Mouse (Mus musculus) gonadal fat pad, adult 2 months (tissue): ENCODE measurements at regions not wholly inside any gene's neighbourhood (a gene's known extent, or its start where the extent isn't known, plus 50 kb on each side); places are given as distances from the start of the nearest gene placed in this dataset.

Source experiments
- DNase-seq: peaks from one replicate; pipeline ENCODE4 v3.0.0-alpha.2; 2012; ENCODE audit warnings: low read depth

DNA sequence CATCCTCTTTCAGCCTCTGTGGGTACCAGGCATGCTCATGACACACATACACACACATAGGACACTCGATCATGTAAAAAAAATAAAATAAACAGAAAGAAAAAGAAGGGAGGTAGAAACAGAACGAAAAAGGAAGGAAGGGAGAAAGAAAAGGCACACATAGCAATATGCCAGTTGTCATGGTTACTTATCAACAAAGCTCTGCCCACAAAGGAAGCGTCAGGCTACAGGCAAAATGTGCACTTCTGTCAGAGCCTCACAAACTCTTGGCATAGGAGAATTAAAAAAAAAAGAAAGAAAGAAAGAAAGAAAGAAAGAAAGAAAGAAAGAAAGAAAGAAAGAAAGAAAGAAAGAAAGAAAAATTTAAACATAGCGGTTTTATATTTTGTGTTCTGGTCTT lies 56.9 kb upstream of the Sox2 start:
- DNase-seq: no peak

DNA sequence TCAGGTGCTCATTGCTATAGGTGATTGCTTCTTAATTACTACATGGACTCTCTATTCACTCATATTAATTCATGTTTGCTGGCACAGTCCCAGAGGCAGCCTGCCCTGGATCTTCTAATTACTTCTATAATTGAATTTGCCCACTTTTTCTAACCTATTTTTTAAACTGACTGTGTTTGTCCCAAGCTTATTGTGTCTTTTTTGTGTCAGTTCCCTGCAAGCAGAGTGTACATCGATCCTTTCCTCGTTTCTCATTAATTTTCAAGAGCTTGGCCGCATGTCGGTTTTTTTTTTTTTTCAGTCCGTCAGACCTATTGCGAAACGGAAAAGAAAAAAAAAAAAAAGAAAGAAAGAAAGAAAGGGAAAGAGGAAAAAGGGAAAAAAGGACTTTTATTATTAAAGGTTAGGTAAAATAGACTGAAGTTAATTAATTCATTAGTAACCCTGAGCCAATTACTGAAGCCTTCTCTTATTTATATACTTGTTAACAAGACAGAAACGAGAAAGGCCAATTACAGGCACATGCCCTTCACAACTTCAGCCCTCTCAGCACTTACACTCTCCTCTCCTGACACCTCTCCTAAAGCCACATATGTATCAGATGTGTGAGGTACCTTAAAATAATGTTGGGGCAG lies 72.2 kb upstream of the Sox2 start:
- no peak for DNase-seq

DNA sequence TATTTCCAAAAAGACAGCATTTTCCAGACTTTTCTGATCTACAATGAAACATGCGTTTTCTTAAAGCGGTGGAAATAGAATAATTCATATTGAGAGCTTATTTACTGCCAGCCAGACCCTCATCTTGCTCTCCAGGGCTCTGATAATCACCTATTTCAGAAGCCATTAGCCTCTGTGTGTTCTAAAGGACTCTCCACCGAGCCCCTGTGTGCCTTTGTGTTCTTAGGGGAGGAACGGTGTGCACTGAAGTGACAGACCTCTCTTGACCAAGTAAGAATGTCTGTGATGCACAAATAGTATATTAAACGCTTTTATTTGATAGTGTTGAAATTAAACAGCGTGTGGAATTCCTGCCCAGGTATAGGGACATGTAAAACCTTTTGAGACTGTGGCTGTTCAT lies 73.1 kb upstream of the Sox2 start:
- no peak for DNase-seq

DNA sequence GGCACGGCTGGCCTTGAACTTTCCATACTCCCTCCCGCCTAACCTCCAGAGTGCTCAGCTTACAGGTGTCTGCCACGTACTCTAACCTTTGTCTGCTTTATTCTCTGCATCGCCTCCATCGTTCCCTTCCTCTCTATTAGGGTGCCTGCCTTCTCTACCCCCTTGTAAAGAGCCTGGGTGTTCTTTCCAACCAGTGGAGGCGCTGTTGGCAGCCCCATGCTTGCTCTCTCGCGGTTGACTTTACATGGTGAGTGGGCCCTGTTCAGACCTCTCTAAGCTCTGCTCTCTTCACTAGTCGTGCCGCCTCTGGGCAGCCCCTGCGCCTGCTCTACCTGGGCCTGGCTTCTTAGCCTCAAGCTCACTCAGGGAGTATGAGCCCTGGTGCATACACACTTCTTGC lies 74.0 kb upstream of the Sox2 start:
- no peak for DNase-seq

DNA sequence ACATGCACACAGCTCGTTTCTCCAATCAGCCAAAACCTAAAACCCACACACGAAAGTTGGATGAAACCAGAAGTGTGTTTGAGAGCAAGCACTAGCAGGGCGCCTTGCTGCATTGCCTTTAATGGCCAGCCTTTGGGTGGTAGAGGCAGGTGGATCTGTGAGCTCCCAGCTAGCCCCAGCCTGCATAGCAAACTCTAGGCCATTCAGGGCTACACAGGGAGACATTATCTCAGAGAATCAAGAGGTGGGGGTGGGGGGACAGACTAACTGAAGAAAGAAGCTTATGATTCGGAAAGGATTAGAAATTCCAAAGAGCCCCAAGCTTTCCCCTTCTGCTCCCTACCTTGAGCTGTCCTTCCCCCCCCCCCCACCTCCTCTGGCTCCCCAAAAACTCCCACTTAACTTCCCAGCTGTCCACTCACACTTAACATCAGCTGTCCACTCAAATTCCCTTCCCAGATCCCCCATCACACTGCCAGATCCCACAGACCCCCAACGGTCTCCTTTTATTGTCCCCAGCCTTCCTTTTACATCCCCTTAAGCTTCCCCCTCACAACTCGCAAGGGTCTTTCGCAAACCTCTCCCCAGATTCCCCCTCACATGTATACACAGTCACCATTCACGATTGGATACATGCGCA lies 75.4 kb upstream of the Sox2 start:
- no peak for DNase-seq

DNA sequence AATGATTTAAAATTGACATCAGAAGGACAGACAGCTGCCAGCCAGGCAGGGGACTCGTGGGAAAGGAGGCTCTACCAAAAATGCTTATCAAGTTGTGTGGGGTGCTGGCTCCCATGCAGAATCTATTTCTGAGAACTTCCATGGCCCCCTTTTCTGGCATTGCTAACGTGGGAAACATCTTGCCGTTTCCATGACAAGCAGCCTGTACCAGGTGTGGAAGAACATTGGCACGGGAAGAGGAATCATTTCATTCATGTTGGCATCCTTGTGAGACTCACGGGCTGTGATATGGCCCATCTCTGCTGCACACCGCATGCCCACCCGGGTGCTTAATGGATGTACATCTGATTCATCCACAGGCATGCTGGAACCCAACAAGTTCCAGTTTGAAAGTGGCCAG lies 76.9 kb upstream of the Sox2 start:
- DNase-seq: no peak

DNA sequence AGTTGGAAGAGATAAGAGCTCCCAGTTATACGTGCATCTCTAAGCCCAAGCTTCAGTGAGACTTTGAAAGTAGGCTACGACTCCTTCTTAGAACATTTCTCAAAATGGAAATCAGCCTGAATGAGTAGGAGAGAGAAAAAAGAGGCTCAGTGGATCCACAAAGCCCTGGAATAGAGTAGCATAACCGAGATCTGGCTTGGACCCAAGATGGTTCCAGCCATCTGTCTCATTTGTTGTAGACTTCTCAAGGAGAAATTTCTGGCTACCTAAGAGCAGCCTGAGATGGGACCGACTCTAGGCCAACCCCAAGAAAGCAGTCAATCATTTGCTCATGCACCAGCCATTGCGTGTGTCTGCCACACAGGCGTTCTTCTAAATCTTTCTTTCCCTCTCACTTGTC lies 78.1 kb upstream of the Sox2 start:
- no peak for DNase-seq

DNA sequence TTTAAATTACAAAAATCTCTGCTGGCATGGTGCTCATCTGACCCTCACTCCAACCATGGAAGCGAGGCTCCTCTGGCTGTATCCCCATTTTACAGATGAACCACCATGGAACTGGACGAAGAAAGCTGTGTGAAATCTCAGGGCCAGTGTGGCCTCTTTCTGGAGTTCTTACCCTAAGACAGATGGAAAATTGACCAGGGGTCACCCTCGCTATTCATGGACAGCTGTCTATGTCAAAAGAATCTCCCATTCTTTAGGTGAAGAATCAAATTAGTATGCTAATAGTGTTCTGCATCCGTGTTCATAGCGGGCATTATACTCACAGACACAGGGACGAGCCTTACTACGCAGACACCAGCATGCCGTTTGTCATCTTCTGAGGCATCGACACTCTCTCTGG lies 78.6 kb upstream of the Sox2 start:
- DNase-seq: no peak

DNA sequence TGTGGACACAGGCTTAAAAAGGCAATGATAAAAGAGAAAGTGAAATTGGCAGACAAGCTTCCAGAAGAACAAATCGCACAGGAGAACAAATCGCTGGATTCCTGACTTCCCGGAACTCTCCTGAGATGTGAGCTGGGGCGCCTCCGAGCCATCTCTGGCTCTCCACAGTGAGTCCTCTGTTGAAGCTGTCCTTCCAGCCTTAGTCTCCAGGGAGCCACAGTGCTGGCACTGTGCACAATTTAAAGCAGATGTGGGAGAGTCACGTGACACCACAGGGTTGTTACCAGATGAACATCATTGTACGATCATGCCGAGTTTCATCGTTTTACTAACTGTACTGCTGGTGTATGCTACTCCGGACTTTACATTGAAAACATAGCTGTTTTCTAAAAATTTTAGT lies 80.2 kb upstream of the Sox2 start:
- DNase-seq: no peak

DNA sequence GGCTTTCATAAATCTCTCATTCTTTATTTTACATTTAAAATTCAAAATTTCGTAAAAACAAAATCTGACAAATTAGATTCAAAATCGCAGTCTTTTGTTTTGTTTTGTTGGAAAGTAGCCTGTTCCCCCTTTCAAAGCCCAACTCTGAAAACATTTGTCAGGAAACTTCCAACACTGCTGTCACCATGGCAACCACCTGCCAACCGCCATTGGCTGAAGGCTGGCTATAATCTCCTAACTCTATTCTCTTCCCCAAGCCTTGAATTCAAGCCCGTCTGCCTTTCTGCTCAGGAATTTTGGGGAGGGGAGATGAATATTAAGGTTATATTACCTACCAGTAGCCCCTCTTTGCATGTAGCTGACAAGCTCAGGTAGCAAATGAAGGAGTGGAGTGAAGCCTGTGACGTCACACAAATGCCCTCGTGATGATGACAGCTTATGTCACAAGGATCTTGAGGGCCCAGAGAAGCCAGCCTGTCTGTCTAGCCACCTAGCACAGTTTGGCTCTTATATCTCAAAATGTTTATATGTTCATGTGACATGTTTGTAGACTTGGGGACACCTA lies 82.0 kb upstream of the Sox2 start:
- no peak for DNase-seq

DNA sequence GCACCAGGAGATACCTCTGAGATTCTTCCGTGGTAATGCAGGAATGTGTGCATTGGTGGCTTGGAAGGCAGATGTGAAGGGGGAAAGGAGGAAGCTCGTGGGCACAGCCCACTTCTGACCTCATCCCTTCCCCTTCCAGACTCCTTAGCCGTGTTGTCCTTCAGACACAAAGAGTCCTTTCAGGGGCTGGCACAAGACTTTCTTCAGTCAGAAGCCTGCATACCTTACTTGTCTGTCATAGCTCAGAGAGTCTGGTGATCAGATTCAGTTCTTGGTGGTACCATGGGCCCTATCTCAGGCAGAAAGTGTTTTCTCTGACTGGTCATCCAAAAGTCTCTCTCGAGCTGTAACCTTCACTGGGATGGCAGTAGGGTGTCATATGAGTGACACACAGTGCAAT lies 84.8 kb upstream of the Sox2 start:
- DNase-seq: no peak

DNA sequence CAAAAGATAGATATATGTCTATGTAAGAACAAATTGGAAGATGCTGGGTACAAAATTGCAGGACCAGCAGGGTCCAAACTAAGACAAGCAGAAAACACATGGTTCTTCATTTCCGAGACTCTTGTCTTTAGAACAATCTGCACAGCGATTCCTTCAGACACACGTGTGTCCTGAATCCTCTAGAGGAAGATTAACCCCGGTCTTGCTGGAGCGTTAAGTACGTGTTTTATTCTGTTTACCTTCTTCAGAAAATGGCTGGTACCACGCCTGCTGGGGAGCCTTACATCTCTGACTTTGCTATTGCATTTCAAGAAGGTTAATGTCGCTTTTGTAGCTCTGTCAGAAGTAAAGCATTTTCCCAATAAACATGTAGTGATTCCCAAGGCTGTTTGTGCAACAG lies 87.3 kb upstream of the Sox2 start:
- DNase-seq: no peak

DNA sequence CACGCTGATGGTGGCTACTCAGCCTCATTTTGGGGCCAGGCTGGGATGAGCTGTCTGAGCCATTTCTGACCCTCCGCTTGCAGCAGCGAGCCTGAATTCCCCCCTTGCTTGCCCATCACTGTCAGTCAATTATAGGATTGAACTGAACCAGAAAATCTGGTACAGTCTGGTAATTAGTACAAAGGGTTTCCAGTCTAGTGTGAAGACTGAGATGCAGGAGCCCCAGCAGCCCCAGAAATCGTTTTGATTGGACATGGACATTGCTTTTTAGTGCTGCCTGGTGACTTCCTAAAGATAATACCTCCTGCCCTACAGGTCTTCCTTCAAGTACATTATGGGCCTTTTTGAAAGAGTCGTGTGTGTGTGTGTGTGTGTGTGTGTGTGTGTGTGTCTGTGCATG lies 88.5 kb upstream of the Sox2 start:
- DNase-seq: no peak

DNA sequence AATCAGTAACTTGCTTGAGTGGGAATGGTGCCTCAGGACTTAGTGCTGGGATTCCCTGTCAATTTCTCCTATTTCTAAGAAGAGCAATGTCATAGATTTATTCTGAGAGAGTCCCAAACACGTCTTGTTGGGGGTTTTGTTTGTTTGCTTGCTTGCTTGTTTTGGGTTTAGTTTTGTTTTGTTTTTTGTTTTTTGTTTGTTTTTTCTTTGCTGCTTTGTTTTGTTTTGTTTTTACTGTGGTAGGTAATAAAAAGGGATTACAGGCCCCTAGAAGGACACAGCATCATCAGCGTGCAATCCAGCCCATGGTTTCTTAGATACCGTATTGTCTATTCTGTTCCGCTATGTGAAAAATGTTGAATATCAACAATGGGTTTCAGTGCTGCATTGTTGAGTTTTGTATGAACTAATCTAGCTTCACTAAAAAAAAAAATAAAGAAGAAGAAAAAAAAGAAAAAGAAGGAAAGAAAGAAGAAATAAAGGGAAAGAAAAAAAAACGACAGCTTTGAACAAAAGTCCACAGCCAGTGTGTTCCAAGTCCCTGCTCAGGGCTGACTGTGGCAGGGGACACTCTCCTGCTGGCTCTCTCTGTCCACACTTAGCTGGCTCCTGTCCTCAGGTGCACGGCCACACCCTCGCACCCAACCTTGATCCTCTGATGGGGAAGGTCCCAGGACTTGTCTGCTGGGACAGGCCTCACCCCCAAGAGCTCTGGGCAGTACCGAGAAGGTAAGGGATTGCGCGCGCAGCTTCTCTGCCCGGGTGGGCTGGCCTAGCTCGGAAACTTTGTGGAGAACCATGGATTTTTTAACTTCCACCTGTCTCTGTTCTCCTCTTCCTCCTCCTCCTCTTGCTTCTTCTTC lies 90.1 kb upstream of the Sox2 start:
- no peak for DNase-seq

DNA sequence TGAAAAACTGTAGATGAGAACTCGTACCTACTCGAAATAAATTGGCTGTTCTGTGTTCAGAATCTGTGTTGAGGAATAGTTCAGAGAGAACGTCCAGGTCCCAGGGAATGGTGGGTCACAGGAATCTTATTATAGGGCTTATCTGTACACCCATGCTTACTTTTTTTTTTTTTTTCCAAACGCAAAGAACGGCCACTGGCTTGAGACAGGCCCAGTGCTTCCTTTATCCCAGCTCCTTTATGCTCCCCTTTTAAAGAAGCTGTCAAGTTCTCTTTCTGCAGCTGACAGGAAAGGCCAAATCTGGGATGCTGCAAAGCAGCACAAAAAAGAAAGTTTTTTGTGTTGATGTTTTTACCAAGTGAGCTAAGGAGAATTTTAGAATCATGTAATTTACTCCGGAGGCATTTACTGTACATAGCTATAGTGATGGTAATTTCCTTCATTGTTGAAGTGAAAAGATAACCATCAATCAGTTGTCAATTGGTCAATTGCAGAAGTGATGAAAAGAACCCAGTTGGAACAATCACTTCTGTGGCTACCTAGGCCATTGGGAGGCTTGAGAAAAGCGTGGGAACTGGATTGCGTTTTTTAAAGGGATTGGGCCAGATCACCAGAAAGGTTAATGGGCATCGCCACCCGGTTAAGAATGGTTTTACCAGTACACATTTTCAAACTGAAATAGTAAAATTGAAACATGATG lies 91.2 kb upstream of the Sox2 start:
- no peak for DNase-seq

DNA sequence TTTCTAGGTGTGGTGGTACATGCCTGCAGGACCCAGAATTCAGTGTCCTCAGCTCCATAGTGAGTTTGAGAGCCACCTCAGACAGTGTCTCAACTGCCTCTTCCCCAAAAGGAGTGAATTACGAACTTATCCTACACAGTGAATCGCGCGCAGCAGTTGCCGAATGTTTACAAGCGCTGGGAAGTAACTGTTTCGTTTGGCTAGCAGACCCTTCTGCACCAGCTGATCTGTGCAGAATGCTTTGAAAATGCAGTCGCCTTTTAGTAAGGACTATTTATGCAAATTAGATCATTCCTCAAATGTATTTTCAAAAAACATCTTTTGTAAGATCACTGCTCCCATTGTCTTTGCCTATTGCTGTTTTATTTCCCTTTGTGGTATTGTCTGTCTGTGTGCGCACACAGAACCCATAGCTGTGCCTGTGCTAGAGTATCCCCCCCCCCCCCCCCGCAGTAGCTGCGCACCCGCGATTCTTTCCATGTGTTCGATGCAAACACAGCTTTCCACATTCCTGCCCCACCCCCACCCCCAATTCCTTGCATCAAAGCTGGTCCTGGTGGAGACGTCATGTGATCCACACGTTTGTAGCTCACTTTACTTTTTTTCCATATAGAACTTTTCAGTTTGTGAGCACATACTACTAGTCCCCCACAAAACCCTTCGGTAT lies 97.5 kb upstream of the Sox2 start:
- no peak for DNase-seq

DNA sequence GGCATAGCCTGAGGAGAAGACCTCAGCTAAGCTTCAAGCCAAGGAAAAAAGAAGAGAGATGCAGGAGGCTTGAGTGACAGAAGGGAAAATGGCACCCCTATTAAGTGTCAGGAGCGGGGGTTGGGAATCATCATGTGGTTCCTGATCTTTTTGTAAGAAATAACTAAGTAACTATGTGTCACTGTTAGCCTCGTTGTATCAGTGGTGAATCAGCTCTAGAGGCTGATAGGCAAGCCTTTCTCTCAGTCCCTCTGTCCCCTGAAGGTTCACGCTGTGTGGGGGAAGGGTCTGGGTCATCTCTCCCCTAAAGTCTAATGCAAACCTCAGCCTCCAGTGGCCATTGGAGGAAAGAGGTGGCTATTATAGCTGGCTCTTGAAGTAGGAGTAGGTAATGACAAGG lies 99.1 kb upstream of the Sox2 start:
- no peak for DNase-seq

DNA sequence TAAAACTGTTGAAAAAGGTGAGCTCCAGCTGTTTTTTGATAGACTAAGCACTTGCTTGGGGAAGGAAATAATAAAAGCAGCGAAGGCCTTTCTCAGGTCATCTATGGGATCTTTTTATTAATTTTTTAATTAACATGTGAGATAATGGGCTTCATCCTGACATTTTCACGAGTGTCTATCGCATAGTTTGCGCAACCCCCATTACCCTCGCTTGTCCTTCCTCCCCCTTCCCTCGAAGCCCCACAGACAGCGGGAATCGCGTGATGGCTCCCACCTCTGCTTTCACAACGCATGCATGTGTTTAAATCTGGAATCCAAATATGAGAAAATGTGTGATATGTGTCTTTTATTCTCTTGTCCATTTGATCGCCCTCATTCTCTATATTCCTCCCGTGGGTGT lies 100.0 kb upstream of the Sox2 start:
- DNase-seq: no peak

DNA sequence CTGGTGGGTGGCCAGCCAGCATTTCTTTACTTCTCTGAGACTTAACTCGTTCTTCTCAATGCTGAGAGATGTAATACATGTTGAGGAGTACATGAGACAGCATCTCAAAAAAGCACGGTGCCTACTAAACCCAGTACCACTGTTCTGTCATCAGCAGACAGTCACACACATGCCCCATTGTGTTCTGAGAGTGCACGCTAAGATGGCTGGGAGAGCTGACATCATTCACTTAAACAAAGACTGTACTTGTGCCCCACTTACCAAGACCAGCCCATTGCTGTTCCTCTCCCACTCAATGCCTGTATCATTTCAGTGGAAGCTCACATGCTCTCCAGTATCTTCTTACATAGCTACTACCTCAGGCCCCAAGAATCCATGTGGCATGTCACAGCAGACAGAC lies 117.8 kb upstream of the Sox2 start:
- no peak for DNase-seq

DNA sequence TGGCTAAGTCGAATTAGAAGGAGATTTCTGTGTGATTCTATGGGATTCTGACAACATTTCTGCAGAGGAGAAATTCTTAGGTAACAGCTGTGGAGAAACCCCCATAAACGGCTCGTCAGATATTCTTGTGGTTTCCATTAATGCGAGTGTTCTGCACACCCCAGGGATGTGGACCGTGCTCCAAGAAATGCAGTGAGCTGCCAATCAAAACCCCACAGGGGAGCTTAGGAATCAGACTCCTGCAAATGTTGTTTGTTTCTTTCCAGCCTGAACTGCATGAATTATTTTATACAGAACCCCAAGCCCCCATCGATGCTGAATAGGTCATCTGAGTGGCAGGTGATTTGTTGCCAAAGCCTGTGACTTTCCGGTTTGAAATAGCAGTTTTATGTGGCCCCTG lies 118.4 kb upstream of the Sox2 start:
- DNase-seq: no peak

DNA sequence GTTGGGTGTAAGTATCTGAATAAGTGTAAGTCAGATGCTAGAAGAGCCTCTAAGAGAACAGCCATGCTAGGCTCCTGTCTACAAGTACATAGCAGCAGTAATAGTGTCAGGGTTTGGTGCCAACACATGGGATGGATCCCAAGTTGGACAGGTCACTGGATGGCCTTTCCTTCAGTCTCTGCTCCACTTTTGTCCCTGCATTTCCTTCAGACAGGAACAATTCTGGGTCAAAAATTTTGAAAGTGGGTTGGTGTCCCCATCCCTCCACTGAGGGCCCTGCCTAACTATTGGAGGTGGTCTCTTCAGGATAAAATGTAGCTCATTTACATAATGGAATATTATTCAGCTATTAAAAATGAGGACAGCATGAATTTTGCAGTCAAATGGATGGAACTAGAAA lies 122.7 kb upstream of the Sox2 start:
- no peak for DNase-seq

DNA sequence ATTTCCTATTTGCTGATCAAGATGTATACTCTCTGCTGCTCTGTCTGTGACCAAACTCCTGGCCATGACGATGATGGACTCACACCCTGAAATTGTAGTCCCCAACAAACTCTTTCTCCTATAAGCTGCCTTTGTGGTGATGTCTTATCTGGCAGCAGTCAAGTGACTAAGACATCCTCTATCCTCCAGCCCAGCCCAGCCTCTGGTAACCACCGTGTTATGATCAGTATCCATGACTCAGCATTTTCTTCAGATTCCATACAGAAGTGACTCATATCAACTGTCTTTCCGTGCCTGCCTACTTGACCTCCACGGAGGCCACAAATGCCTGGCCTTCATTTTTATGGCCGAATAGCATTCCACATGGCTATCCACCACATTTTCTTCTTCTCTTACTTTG lies 124.5 kb upstream of the Sox2 start:
- no peak for DNase-seq
